Mouse (Mus musculus) cerebellum, postnatal 36 days (tissue): ENCODE measurements around the gene Eddm3b.

Source experiments
- DNase-seq, 2 experiments: peaks; one replicate each; pipeline ENCODE4 v3.0.0; 2021 to 2022; ENCODE audit warnings: mixed read lengths in 2 of 2

The Eddm3b gene

GRCm38 (mm10) chr14:51113916-51114560, at the start of gene Eddm3b:
Gene Eddm3b, plus strand, starts transcription at chr14:51114426.
- DNase-seq = no peak

GRCm38 (mm10) chr14:51068956-51069355, 45.3 kb upstream of the Eddm3b start:
- DNase-seq = no peak

DNA sequence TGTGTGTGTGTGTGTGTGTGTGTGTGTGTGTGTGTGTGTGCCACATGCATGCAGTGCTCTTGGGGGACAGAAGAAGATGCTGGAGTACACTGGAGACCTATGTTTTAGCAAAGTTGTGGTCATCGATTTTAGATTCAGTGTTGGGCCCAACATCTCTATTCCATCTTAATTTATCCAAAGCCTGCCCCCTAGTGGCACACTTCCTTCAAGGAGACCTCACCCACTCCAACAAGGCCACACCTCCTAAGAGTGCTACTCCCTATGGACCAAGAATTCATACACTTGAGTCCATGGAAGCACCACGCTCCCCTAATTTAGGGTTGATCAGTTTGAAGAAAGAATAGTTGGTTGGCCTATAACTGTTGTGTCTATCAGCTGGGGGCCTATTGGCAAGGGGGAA, 44.6 kb upstream of the Eddm3b start:
- DNase-seq = peak in 1 of 2 experiments; percentile 20

DNA sequence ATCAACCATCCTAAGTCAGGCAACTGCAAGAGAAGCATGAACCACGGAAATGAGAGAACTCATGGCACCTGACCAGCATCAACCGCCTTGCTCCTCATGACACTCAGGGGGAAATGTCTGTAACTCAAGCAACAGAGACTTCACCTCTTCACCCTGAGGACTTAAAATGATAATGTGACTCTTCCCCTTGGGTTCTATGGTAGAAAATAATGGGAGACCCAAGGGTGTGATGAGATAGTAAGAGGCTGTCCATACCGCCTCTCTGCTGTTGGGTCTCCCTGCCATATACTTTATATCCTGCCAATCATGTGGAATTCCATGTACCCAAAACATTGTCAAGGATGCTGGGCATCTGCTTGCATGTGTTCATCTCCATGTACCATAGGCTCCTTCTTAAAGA, 39.9 kb upstream of the Eddm3b start, which contains the start of gene Olfr750:
Gene Olfr750 (minus strand): TSS at position 101 of the 400 bp plus-strand sequence.
- no peak for DNase-seq

- DNase-seq = no peak
These were observed 35.0 kb upstream of the Eddm3b start for GRCm38 (mm10) chr14:51079180-51079579.

DNA sequence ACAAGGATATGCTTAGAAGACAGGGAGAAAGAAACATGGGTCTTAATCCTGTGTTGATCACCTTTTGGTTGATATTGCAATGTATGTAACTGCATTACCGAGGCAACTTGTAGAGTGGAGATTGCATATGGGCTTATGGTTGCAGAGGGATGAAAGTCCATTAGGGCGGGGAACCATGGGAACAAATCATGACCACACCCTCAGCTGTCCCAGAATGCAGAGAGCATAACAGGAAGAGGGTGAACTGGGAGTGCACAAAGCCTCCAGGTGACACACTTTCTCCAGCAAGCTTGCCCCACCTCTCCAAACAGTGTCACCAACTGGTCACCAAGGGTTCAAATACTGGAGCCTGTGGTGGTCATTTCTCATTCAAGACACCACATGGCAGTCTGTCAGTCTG, 33.2 kb upstream of the Eddm3b start:
- DNase-seq = no peak

DNA sequence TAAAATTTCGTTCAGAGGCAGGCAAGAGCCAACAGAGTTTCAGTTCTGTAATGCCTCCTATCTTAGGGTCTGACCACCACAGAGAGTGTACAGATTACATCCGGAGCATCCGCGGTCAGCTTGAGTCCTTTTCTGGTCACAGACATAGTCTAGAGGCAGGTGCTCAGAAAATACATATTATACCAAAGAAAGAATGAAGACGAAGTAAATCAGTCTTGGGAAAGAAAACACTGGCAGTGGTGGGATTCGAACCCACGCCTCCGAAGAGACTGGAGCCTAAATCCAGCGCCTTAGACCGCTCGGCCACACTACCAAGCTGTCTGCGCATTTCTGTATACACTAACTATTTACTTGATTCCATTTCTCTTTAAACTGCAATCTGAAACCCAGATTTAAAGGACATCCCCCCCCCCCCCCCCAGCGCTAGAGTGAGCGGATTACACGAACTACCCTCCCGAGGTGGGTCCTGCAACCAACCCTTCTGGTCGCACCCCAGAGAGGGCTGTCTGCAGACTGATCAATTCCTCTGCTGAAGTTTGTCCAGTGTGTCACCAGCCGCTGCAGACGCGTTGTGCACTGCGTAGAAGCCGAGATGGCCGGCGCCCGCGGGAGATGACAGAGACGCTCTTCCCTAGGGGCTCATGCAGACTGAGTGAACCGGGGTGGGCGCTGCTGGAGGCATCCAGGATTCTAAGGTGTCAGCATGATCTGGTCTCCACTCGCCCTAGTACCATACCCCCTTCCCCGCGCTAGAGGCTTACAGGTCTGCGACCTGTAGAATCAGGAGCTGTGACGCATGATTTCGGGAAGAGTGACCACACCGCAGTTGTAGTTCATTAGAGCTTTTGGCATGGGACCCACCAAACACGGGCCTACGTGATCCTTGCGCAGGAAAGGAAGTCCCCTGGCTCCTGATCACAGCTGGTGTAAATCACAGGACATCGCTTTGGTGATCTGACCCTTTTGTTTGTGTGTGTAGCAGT, 31.3 kb upstream of the Eddm3b start:
- peak; percentile 57 to 68 for DNase-seq

GRCm38 (mm10) chr14:51083805-51084204, 30.4 kb upstream of the Eddm3b start:
- no peak for DNase-seq

DNA sequence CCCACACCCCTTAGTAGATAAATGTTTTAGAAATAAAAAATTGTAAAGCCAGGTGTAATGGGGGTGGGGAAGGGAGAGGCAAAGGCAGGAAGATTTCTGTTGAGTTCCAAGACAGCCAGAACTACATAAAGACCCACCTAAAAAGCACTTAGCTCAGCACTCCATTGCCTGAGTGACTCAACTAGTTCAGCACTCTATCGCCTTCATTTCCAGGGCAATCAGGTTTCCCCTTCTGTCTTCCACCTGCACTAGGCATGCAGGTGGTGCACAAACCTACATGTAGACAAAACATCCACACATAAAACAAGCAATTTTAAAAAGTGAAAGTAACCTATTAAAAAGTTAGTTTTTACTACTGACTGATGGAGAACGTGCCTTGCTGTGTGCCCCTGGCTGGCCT, 29.1 kb upstream of the Eddm3b start:
- no peak for DNase-seq

- DNase-seq = no peak
These were observed 28.3 kb upstream of the Eddm3b start for GRCm38 (mm10) chr14:51085911-51086310.

- no peak for DNase-seq
These were observed 26.5 kb upstream of the Eddm3b start for GRCm38 (mm10) chr14:51087762-51088161.

GRCm38 (mm10) chr14:51088166-51088969, 25.9 kb upstream of the Eddm3b start:
- peak; percentile 84 to 89 for DNase-seq

- DNase-seq = peak; percentile 95 to 100
These were observed 25.1 kb upstream of the Eddm3b start for GRCm38 (mm10) chr14:51088970-51089673.

- DNase-seq = no peak
These were observed 24.6 kb upstream of the Eddm3b start for GRCm38 (mm10) chr14:51089674-51090076.

GRCm38 (mm10) chr14:51090077-51090781, 24.0 kb upstream of the Eddm3b start:
- peak; percentile 76 to 88 for DNase-seq

DNA sequence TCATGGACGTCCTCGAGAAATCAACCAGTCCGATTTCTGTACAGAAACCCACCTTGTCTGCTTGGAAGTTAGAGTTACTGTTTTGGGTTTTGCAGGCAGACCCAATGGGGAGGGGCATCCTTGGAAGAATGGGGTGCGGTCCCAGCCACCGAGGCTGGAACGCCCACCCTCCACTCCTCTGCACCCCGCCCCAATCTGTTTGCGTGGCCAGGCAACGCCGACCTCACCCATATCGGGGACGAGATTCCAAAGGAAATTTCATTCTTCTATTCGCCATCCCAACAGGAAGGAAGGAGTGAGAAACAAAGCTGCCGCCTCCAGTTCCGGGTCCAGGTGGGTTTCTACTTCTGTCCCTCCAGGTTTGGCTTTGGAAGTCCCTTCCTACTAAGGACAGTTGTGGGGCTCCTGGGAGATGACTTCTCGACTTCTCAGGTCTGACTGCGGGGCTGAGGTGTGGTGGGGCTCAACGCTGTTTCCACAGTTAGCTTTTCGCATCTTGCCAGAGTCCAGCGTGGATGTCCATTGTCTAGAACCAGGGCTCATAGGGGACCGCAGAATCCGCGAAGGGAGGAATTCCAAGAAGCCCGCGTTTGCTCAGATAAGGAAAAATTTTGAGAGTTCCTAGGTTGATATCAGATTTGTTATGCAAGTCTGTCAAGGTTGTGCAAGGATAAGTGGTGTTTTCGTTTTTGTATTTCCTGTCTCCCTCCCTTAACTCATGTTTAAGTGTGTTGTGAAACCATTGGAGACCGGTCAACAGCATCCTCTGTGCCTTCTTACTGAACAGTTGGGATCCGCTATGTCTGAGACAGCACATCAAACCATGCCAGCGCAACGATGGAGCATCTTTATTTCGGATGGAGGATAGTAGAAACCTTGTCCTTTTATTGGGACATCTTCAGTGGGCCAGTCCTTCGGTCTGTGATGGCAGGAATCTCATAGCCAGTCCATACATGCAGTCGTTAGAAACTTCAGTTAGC, 23.0 kb upstream of the Eddm3b start, which contains the start of the genes Rnase4 and Ang:
Gene Rnase4 (plus strand): TSS at position 157 of the 980 bp plus-strand sequence.
Gene Ang (plus strand): TSS at position 230 of the 980 bp plus-strand sequence.
- peak; percentile 31 to 47 for DNase-seq

DNA sequence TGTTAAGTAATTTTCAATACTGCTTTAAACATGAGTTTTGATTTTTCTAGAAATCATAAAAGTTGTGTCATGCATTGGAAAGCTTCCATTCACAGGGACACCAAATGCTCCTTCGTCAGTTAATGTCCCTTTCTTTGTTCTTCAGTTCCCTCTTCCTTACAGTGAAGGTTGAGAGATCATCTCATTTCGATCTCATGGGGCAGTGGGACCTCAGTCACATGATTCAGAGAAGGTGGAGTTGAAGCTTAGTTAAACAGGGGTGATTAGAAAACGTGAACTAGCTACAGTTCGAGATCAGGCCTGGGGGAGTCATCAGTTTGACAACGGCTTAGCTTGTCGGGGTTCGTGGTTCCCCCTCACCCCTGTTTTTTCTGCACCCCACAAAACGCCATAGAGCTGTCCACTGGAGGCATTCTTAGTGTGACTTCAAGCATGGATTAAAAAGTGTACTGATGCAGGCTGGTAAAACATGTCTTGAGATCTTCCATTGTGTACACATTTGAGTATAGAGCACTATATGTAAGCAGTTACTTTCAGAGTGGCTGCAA, 22.1 kb upstream of the Eddm3b start:
- no peak for DNase-seq

DNA sequence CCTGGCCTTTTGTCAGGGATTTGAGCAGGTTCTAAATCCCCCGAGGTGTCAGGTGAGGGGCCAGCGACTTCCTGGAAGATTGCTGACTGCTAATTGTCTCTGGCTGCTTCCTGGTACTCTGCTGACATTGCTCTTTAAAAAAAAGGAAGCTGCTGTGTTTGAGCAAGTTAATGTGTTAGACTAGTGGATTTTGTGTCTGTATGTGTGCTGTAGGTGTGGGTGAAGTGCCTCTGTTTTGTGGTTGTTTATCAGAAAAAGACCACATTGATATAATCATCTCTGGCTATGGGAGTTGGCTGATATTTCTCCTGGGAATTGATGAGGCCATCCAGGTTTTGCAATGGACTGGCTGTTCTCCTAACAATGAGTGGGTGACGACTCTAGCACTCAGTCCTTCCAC, 20.7 kb upstream of the Eddm3b start:
- DNase-seq = no peak

DNA sequence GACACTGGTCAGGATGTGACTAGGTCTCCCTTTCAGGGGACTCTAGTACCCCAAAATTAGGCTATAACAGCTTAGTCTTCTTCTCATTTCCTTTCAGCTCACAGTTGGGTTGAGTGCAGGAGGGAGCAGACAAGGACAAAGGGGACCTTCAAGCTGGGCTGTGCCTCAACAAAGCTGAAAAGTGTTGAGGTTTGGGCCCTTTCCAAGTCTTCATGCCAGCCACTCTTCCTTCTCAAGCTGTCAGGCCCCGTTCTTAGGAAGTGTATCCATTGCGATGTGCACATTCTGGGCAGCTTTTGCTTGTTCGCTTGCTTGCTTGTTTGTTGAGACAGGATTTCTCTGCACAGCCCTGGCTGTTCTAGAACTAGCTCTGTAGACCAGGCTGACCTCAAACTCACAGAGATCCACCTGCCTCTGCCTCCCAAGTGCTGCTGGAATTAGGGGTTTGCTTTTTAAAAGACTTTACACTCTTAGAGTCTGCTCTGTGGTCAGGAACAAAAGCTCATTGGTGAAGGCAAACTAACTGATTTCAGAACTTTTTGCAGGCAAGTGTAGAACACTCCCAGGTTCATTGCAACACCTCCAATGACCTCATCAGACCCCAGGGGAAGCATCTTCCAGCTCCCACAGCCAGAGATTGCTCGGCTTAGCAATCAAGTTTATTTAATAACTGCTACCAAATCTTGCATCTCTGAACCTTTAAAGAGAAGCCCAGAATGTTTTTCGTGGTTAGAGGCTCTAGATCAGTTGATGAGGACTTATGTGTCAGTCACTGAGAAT, 19.9 kb upstream of the Eddm3b start:
- no peak for DNase-seq
